Mouse (Mus musculus): ENCODE measurements around the gene BC017158.

BC017158 gene

GRCm38 (mm10) chr7:128242331-128242730, 55.6 kb downstream of the BC017158 start:
- Histone ChIP-seq H3K4me3 (replicated peaks; ENCODE audit: low read length) (no peak overlapping the region), H3K27me3 (ENCODE audit: insufficient read depth, low read length) (peaks cover 19% of the 10 kb centered on the region), H3K36me3 (ENCODE audit: insufficient read depth, low read length) (peaks cover 58% of the 10 kb centered on the region), H3K9me3 (ENCODE audit: low read length) (no peaks in the 10 kb centered on the region), H3K4me1 (replicated peaks; ENCODE audit: low read depth, low read length) (peaks cover 70% of the 10 kb centered on the region)
- no peak for TF ChIP-seq CTCF (conservative IDR thresholded peaks at IDR 0.05; ENCODE audit: low read length)
- no peak for TF ChIP-seq POU5F1 (IDR thresholded peaks at IDR 0.05; ENCODE audit: borderline replicate concordance, low read length)
- TF ChIP-seq NANOG (IDR thresholded peaks at IDR 0.05; ENCODE audit: borderline replicate concordance, low read length), result no peak

GRCm38 (mm10) chr7:128240131-128240784, 57.7 kb downstream of the BC017158 start:
- Histone ChIP-seq H3K4me1 (replicated peaks; ENCODE audit: low read depth, low read length) (peaks cover 64% of the 10 kb centered on the region), H3K27me3 (ENCODE audit: insufficient read depth, low read length) (peaks cover 4% of the 10 kb centered on the region; the same call in 1 of the 2 replicates), H3K36me3 (ENCODE audit: insufficient read depth, low read length) (peaks cover 71% of the 10 kb centered on the region), H3K9me3 (ENCODE audit: low read length) (no peaks in the 10 kb centered on the region), H3K4me3 (replicated peaks; ENCODE audit: low read length) (no peak overlapping the region; the same call in 1 of the 2 replicates)
- TF ChIP-seq NANOG (IDR thresholded peaks at IDR 0.05; ENCODE audit: borderline replicate concordance, low read length), result no peak
- TF ChIP-seq POU5F1 (IDR thresholded peaks at IDR 0.05; ENCODE audit: borderline replicate concordance, low read length), result no peak
- TF ChIP-seq CTCF (conservative IDR thresholded peaks at IDR 0.05; ENCODE audit: low read length), result no peak

GRCm38 (mm10) chr7:128238991-128239390, 59.0 kb downstream of the BC017158 start:
- Histone ChIP-seq H3K4me3 (replicated peaks; ENCODE audit: low read length) (peak overlapping the region; percentile 95), H3K4me1 (replicated peaks; ENCODE audit: low read depth, low read length) (peaks cover 51% of the 10 kb centered on the region), H3K9me3 (ENCODE audit: low read length) (no peaks in the 10 kb centered on the region), H3K36me3 (ENCODE audit: insufficient read depth, low read length) (peaks cover 62% of the 10 kb centered on the region), H3K27me3 (ENCODE audit: insufficient read depth, low read length) (no peaks in the 10 kb centered on the region)
- TF ChIP-seq CTCF (conservative IDR thresholded peaks at IDR 0.05; ENCODE audit: low read length) (peak; percentile 79), POU5F1 (IDR thresholded peaks at IDR 0.05; ENCODE audit: borderline replicate concordance, low read length) (no peak), NANOG (IDR thresholded peaks at IDR 0.05; ENCODE audit: borderline replicate concordance, low read length) (no peak)

- peak within 1 kb of the TSS; percentile 95 for H3K4me3 ChIP-seq (replicated peaks; ENCODE audit: low read length)
- H3K27me3 ChIP-seq (ENCODE audit: insufficient read depth, low read length), result no peaks in the 10 kb centered on the region
- H3K9me3 ChIP-seq (ENCODE audit: low read length), result no peaks in the 10 kb centered on the region
- peaks cover 46% of the 10 kb centered on the region for H3K4me1 ChIP-seq (replicated peaks; ENCODE audit: low read depth, low read length)
- peaks cover 59% of the 10 kb centered on the region for H3K36me3 ChIP-seq (ENCODE audit: insufficient read depth, low read length)
- TF ChIP-seq CTCF (conservative IDR thresholded peaks at IDR 0.05; ENCODE audit: low read length), result no peak
- no peak for TF ChIP-seq POU5F1 (IDR thresholded peaks at IDR 0.05; ENCODE audit: borderline replicate concordance, low read length)
- no peak for TF ChIP-seq NANOG (IDR thresholded peaks at IDR 0.05; ENCODE audit: borderline replicate concordance, low read length)
Measured at GRCm38 (mm10) chr7:128237927-128238778, 59.8 kb downstream of the BC017158 start, which contains the start of gene 9130023H24Rik. Gene 9130023H24Rik (minus strand): TSS chr7:128238031.

- TF ChIP-seq POU5F1 (IDR thresholded peaks at IDR 0.05; ENCODE audit: borderline replicate concordance, low read length), result no peak
- no peak for TF ChIP-seq NANOG (IDR thresholded peaks at IDR 0.05; ENCODE audit: borderline replicate concordance, low read length)
- TF ChIP-seq CTCF (conservative IDR thresholded peaks at IDR 0.05; ENCODE audit: low read length), result no peak
- H3K27me3 ChIP-seq (ENCODE audit: insufficient read depth, low read length), result no peaks in the 10 kb centered on the region
- no peaks in the 10 kb centered on the region for H3K9me3 ChIP-seq (ENCODE audit: low read length)
- peak overlapping the region; percentile 95 for H3K4me3 ChIP-seq (replicated peaks; ENCODE audit: low read length)
- peaks cover 53% of the 10 kb centered on the region for H3K36me3 ChIP-seq (ENCODE audit: insufficient read depth, low read length)
- peaks cover 40% of the 10 kb centered on the region for H3K4me1 ChIP-seq (replicated peaks; ENCODE audit: low read depth, low read length)
Measured at GRCm38 (mm10) chr7:128237593-128237926, 60.4 kb downstream of the BC017158 start.

GRCm38 (mm10) chr7:128236856-128237592, 60.9 kb downstream of the BC017158 start, which contains the start of gene Armc5:
Gene Armc5 (plus strand): TSS chr7:128237342.
- H3K4me3 ChIP-seq (replicated peaks; ENCODE audit: low read length), result peak within 1 kb of the TSS; percentile 95
- H3K36me3 ChIP-seq (ENCODE audit: insufficient read depth, low read length), result peaks cover 48% of the 10 kb centered on the region
- peak; percentile 82 for TF ChIP-seq CTCF (conservative IDR thresholded peaks at IDR 0.05; ENCODE audit: low read length)
- no peak for TF ChIP-seq NANOG (IDR thresholded peaks at IDR 0.05; ENCODE audit: borderline replicate concordance, low read length)
- peaks cover 35% of the 10 kb centered on the region for H3K4me1 ChIP-seq (replicated peaks; ENCODE audit: low read depth, low read length)
- H3K27me3 ChIP-seq (ENCODE audit: insufficient read depth, low read length), result 0 out of 2 replicates have a peak, but pooled peaks cover 3% of the 10 kb centered on the region
- no peaks in the 10 kb centered on the region for H3K9me3 ChIP-seq (ENCODE audit: low read length)

GRCm38 (mm10) chr7:128236426-128236825, 61.5 kb downstream of the BC017158 start:
- peak overlapping the region; percentile 95 for H3K4me3 ChIP-seq (replicated peaks; ENCODE audit: low read length)
- H3K36me3 ChIP-seq (ENCODE audit: insufficient read depth, low read length), result peaks cover 42% of the 10 kb centered on the region
- 0 out of 2 replicates have a peak, but pooled peaks cover 4% of the 10 kb centered on the region for H3K27me3 ChIP-seq (ENCODE audit: insufficient read depth, low read length)
- no peaks in the 10 kb centered on the region for H3K9me3 ChIP-seq (ENCODE audit: low read length)
- peaks cover 32% of the 10 kb centered on the region for H3K4me1 ChIP-seq (replicated peaks; ENCODE audit: low read depth, low read length)
- TF ChIP-seq CTCF (conservative IDR thresholded peaks at IDR 0.05; ENCODE audit: low read length), result no peak
- no peak for TF ChIP-seq POU5F1 (IDR thresholded peaks at IDR 0.05; ENCODE audit: borderline replicate concordance, low read length)

GRCm38 (mm10) chr7:128235481-128235880, 62.5 kb downstream of the BC017158 start:
- TF ChIP-seq CTCF (conservative IDR thresholded peaks at IDR 0.05; ENCODE audit: low read length), result no peak
- Histone ChIP-seq H3K9me3 (ENCODE audit: low read length) (no peaks in the 10 kb centered on the region), H3K4me3 (replicated peaks; ENCODE audit: low read length) (no peak overlapping the region), H3K4me1 (replicated peaks; ENCODE audit: low read depth, low read length) (peaks cover 30% of the 10 kb centered on the region), H3K36me3 (ENCODE audit: insufficient read depth, low read length) (peaks cover 32% of the 10 kb centered on the region), H3K27me3 (ENCODE audit: insufficient read depth, low read length) (peaks cover 10% of the 10 kb centered on the region; the same call in 1 of the 2 replicates)

Measured in E14TG2a.4 (cell line).